Mouse (Mus musculus): ENCODE measurements around the gene Zfp592. TPM values are rescaled to one million over a fixed set of nuclear protein-coding genes. Genes with fewer than 3 reads are reported as not detected.

Zfp592 gene
- polyA plus RNA-seq, 1 experiment, result 23.6 TPM

DNA sequence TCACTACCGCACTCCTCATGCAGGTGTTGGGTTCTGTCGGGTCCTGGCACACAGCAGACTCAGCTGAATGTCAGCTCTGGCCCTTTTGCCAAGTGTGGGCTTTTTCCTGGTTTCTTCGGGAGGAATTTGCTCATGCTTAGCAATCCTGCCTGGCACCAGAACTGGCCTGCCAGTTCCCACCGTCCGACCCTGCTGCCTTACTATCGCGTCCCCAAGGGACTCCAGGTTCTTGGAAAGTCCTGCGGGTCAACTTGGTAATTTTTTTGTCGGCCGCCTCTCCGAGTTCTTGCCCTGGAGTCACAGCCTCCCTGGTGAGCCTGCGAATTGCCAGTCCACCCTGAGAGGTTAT is 876 bp upstream of the Zfp592 start:
- Histone ChIP-seq H3K4me3 (ENCODE audit: insufficient read depth, low read length) (peak overlapping the region; percentile 73), H3K4me1 (ENCODE audit: control insufficient read depth, insufficient read depth, low read length) (peaks cover 25% of the 10 kb centered on the region), H3K27ac (ENCODE audit: insufficient read depth, low read depth, low read length) (no peak overlapping the region)
- no peak for TF ChIP-seq POLR2A (IDR thresholded peaks at IDR 0.05; ENCODE audit: borderline replicate concordance, low read depth, low read length)
- TF ChIP-seq CTCF (IDR thresholded peaks at IDR 0.05; ENCODE audit: low read depth, low read length), result no peak

GRCm38 (mm10) chr7:80993834-80994662 is 567 bp downstream of the Zfp592 start:
- Histone ChIP-seq H3K4me1 (ENCODE audit: control insufficient read depth, insufficient read depth, low read length) (peaks cover 28% of the 10 kb centered on the region), H3K4me3 (ENCODE audit: insufficient read depth, low read length) (peak overlapping the region; percentile 95), H3K27ac (ENCODE audit: insufficient read depth, low read depth, low read length) (peak overlapping the region; percentile 44)
- no peak for TF ChIP-seq CTCF (IDR thresholded peaks at IDR 0.05; ENCODE audit: low read depth, low read length)

DNA sequence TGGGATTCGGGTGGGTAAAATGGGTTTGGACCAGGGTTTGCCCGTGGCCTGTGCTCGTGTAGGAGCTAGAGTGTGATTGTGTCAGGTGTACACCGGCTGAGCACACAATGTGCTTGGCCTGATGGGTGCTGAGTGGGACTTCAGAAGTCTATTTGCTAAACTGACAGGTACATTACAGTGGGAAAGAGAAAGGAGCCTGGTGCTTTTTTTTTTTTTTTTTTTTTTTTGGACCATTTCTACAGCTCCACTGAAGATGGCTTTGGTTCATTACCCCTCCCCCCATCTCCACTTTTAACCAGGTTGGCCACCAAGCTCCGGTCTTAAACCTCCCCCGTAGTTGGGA is 1.2 kb downstream of the Zfp592 start:
- TF ChIP-seq POLR2A (IDR thresholded peaks at IDR 0.05; ENCODE audit: borderline replicate concordance, low read depth, low read length) (no peak), CTCF (IDR thresholded peaks at IDR 0.05; ENCODE audit: low read depth, low read length) (no peak)
- peaks cover 31% of the 10 kb centered on the region for H3K4me1 ChIP-seq (ENCODE audit: control insufficient read depth, insufficient read depth, low read length)
- peak overlapping the region; percentile 95 for H3K4me3 ChIP-seq (ENCODE audit: insufficient read depth, low read length)
- peak overlapping the region; percentile 7; the same call in 1 of the 2 replicates for H3K27ac ChIP-seq (ENCODE audit: insufficient read depth, low read depth, low read length)

GRCm38 (mm10) chr7:80995266-80996146 is 2.0 kb downstream of the Zfp592 start:
- Histone ChIP-seq H3K27ac (ENCODE audit: insufficient read depth, low read depth, low read length) (peak overlapping the region; percentile 67), H3K4me1 (ENCODE audit: control insufficient read depth, insufficient read depth, low read length) (peaks cover 35% of the 10 kb centered on the region), H3K4me3 (ENCODE audit: insufficient read depth, low read length) (peak overlapping the region; percentile 21)
- TF ChIP-seq CTCF (IDR thresholded peaks at IDR 0.05; ENCODE audit: low read depth, low read length) (no peak), POLR2A (IDR thresholded peaks at IDR 0.05; ENCODE audit: borderline replicate concordance, low read depth, low read length) (no peak)

- no peak for TF ChIP-seq CTCF (IDR thresholded peaks at IDR 0.05; ENCODE audit: low read depth, low read length)
- no peak for TF ChIP-seq POLR2A (IDR thresholded peaks at IDR 0.05; ENCODE audit: borderline replicate concordance, low read depth, low read length)
- no peak overlapping the region; the same call in 1 of the 2 replicates for H3K4me3 ChIP-seq (ENCODE audit: insufficient read depth, low read length)
- H3K4me1 ChIP-seq (ENCODE audit: control insufficient read depth, insufficient read depth, low read length), result peaks cover 35% of the 10 kb centered on the region
- H3K27ac ChIP-seq (ENCODE audit: insufficient read depth, low read depth, low read length), result peak overlapping the region; percentile 70
These were observed 4.3 kb downstream of the Zfp592 start for GRCm38 (mm10) chr7:80997776-80998175.

- no peak overlapping the region for H3K27ac ChIP-seq (ENCODE audit: insufficient read depth, low read depth, low read length)
- peaks cover 40% of the 10 kb centered on the region for H3K4me1 ChIP-seq (ENCODE audit: control insufficient read depth, insufficient read depth, low read length)
- TF ChIP-seq CTCF (IDR thresholded peaks at IDR 0.05; ENCODE audit: low read depth, low read length) (no peak), POLR2A (IDR thresholded peaks at IDR 0.05; ENCODE audit: borderline replicate concordance, low read depth, low read length) (no peak)
- no peak overlapping the region for H3K4me3 ChIP-seq (ENCODE audit: insufficient read depth, low read length)
These were observed 6.1 kb downstream of the Zfp592 start for GRCm38 (mm10) chr7:80999536-80999935.

- H3K27ac ChIP-seq (ENCODE audit: insufficient read depth, low read depth, low read length), result no peak overlapping the region
- H3K4me3 ChIP-seq (ENCODE audit: insufficient read depth, low read length), result no peak overlapping the region
- no peak for TF ChIP-seq POLR2A (IDR thresholded peaks at IDR 0.05; ENCODE audit: borderline replicate concordance, low read depth, low read length)
- TF ChIP-seq CTCF (IDR thresholded peaks at IDR 0.05; ENCODE audit: low read depth, low read length), result no peak
- H3K4me1 ChIP-seq (ENCODE audit: control insufficient read depth, insufficient read depth, low read length), result peaks cover 42% of the 10 kb centered on the region
These were observed 8.4 kb downstream of the Zfp592 start for GRCm38 (mm10) chr7:81001844-81002243.

GRCm38 (mm10) chr7:81004556-81005079 is 11.1 kb downstream of the Zfp592 start:
- H3K27ac ChIP-seq (ENCODE audit: insufficient read depth, low read depth, low read length), result no peak overlapping the region

DNA sequence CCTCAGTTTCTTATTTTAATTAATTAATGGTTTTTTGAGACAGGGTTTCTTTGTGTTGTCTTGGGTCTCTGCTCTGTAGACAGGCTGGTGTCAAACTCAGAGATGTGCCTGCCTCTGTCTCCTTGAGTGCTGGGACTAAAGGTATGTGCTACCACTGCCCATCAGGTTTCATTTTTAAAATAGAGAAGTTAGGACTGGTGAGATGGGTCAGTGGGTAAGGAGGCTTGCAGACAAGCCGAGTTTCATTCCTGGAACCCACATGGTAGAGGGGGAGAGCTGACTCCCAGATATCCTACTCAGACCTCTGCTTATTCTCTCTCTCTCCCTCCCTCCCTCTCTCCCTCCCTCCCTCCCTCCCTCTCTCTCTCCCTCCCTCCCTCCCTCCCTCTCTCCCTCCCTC is 12.5 kb downstream of the Zfp592 start:
- no peak overlapping the region for H3K27ac ChIP-seq (ENCODE audit: insufficient read depth, low read depth, low read length)

More at GRCm38 (mm10) chr7:81004556-81005079, 11.1 kb downstream of the Zfp592 start:
- Histone ChIP-seq H3K4me1 (ENCODE audit: control insufficient read depth, insufficient read depth, low read length) (peaks cover 38% of the 10 kb centered on the region), H3K4me3 (ENCODE audit: insufficient read depth, low read length) (no peak overlapping the region)
- TF ChIP-seq POLR2A (IDR thresholded peaks at IDR 0.05; ENCODE audit: borderline replicate concordance, low read depth, low read length) (no peak), CTCF (IDR thresholded peaks at IDR 0.05; ENCODE audit: low read depth, low read length) (no peak)

More for the DNA sequence above, 12.5 kb downstream of the Zfp592 start:
- no peak overlapping the region for H3K4me3 ChIP-seq (ENCODE audit: insufficient read depth, low read length)
- peaks cover 33% of the 10 kb centered on the region for H3K4me1 ChIP-seq (ENCODE audit: control insufficient read depth, insufficient read depth, low read length)
- no peak for TF ChIP-seq POLR2A (IDR thresholded peaks at IDR 0.05; ENCODE audit: borderline replicate concordance, low read depth, low read length)
- TF ChIP-seq CTCF (IDR thresholded peaks at IDR 0.05; ENCODE audit: low read depth, low read length), result no peak
